Mouse (Mus musculus): ENCODE measurements around the gene Treml2. TPM values are rescaled to one million over a fixed set of nuclear protein-coding genes. Genes with fewer than 3 reads are reported as not detected.

The Treml2 gene
- polyA plus RNA-seq, 1 experiment: 56.4 TPM

DNA sequence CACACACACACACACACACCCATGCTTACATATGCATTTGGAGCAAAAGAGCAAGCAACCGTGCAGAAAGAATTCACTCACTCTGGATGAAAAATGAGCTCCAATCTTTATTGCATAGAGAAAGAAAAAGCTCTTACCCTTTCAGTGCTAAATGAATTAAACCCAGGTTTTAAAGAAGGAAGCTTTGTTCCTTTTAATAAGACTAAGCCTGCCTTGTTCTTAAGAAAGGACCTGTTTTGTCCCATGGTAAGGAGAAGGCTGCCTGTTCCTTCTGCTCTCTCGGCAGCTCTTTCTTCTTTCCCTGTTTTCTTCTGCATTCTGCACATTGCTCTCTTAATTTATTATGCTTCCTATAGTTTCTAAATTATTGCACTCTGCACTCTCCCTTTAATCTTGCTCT, 33.2 kb upstream of the Treml2 start:
- WGBS: 76% methylated on average over 2 of the region's 2 CpGs
- Histone ChIP-seq H3K4me3 (ENCODE audit: extremely low read depth, insufficient read depth, insufficient read length) (no peak overlapping the region), H3K27ac (ENCODE audit: insufficient read depth, low read length) (no peak overlapping the region), H3K27me3 (ENCODE audit: control insufficient read depth, insufficient read depth, low read length) (no peaks in the 10 kb centered on the region), H3K4me1 (ENCODE audit: control insufficient read depth, insufficient read depth, insufficient read length) (peaks cover 6% of the 10 kb centered on the region; the same call in 1 of the 2 replicates), H3K36me3 (ENCODE audit: control insufficient read depth, insufficient read depth, low read length) (no peaks in the 10 kb centered on the region)
- no peak for DNase-seq (ENCODE audit: low read depth in 1 of 2, low spot score in 2 of 2)
- no peak for TF ChIP-seq CTCF (IDR thresholded peaks at IDR 0.05; ENCODE audit: extremely low read depth, insufficient read depth, insufficient read length, insufficient replicate concordance)
- TF ChIP-seq POLR2A (IDR thresholded peaks at IDR 0.05; ENCODE audit: low read depth, low read length): no peak

DNA sequence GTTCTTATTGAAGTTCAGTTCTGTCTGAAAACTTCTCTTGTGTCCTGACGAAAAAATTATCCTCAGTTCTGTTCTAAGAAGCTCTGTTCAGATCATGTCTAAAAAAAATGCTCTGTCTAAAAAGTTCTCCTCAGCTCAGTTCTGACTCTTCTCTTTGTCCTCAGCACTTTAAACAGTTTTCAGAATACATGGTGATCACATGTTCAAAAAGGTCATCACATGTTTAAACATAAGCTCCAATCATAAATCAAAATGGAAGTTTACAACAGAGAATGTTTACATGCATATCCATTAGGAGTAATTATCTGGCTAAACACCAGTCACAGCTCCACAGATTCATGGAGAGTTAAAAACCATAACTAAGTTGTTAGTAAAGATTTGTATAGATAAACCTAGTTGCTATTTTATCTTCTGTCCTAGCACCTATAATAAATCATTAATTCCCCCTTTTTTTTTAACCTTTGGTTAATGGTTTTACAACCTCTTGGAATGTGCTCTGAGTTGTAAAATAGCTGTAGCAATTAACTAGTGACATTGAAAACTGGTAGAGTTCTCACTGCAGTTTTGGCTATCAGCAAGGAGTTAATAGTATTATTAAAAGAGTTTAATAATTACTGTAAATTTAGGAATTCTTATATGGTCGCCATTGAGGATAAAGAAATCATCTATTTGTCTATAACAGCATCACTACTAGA, 32.5 kb upstream of the Treml2 start:
- DNase-seq (ENCODE audit: low read depth in 1 of 2, low spot score in 2 of 2): no peak
- H3K4me3 ChIP-seq (ENCODE audit: extremely low read depth, insufficient read depth, insufficient read length): no peak overlapping the region
- no peaks in the 10 kb centered on the region for H3K27me3 ChIP-seq (ENCODE audit: control insufficient read depth, insufficient read depth, low read length)
- TF ChIP-seq CTCF (IDR thresholded peaks at IDR 0.05; ENCODE audit: extremely low read depth, insufficient read depth, insufficient read length, insufficient replicate concordance) (no peak), POLR2A (IDR thresholded peaks at IDR 0.05; ENCODE audit: low read depth, low read length) (no peak)
- no peaks in the 10 kb centered on the region for H3K36me3 ChIP-seq (ENCODE audit: control insufficient read depth, insufficient read depth, low read length)
- H3K27ac ChIP-seq (ENCODE audit: insufficient read depth, low read length): no peak overlapping the region
- WGBS: 71% methylated on average over 2 of the region's 2 CpGs
- peaks cover 6% of the 10 kb centered on the region; the same call in 1 of the 2 replicates for H3K4me1 ChIP-seq (ENCODE audit: control insufficient read depth, insufficient read depth, insufficient read length)

DNA sequence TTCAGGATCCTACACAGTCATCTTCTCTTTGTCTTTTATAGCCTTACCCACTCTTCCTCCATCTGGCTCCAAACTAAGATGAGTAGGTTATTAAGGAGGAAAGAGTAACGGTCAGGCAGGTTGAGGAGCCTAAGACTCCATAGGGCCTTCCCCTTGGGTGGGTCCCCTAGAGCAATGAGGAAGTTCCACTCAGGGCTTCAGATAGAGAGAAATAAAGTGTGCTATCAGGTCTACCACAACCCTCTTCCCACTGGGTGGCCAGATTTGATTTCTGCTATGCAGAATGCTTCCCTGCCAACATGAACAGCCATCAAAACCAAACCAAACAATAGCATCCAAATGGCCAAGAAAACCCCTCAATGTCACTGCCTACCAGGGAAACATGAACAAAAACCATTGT, 31.7 kb upstream of the Treml2 start:
- no peak for DNase-seq (ENCODE audit: low read depth in 1 of 2, low spot score in 2 of 2)
- Histone ChIP-seq H3K36me3 (ENCODE audit: control insufficient read depth, insufficient read depth, low read length) (no peaks in the 10 kb centered on the region), H3K4me3 (ENCODE audit: extremely low read depth, insufficient read depth, insufficient read length) (no peak overlapping the region), H3K27me3 (ENCODE audit: control insufficient read depth, insufficient read depth, low read length) (no peaks in the 10 kb centered on the region), H3K27ac (ENCODE audit: insufficient read depth, low read length) (no peak overlapping the region), H3K4me1 (ENCODE audit: control insufficient read depth, insufficient read depth, insufficient read length) (peaks cover 6% of the 10 kb centered on the region; the same call in 1 of the 2 replicates)
- TF ChIP-seq POLR2A (IDR thresholded peaks at IDR 0.05; ENCODE audit: low read depth, low read length) (no peak), CTCF (IDR thresholded peaks at IDR 0.05; ENCODE audit: extremely low read depth, insufficient read depth, insufficient read length, insufficient replicate concordance) (no peak)
- 42% methylated on average over 1 of the region's 1 CpGs for WGBS

DNA sequence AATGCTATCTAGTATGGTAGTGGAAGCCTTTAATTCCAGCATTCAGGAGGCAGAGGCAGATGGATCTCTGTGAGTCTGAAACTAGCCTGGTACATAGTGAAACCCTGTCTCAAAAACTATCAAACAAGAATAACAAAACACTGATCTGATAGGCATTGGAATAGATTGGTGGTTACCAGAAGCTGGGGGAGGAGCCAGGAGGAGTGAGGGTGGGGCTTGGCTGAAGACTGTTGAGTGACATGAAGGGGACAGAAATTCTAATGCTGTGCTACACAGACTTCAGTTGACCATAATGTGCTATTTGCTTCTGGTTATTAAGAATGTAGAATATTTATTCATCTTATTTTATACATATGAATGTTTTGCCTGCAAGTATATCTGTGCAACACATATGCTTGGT, 31.0 kb upstream of the Treml2 start:
- Histone ChIP-seq H3K27ac (ENCODE audit: insufficient read depth, low read length) (no peak overlapping the region), H3K4me1 (ENCODE audit: control insufficient read depth, insufficient read depth, insufficient read length) (peaks cover 6% of the 10 kb centered on the region; the same call in 1 of the 2 replicates), H3K27me3 (ENCODE audit: control insufficient read depth, insufficient read depth, low read length) (no peaks in the 10 kb centered on the region), H3K36me3 (ENCODE audit: control insufficient read depth, insufficient read depth, low read length) (no peaks in the 10 kb centered on the region), H3K4me3 (ENCODE audit: extremely low read depth, insufficient read depth, insufficient read length) (no peak overlapping the region)
- no peak for TF ChIP-seq CTCF (IDR thresholded peaks at IDR 0.05; ENCODE audit: extremely low read depth, insufficient read depth, insufficient read length, insufficient replicate concordance)
- TF ChIP-seq POLR2A (IDR thresholded peaks at IDR 0.05; ENCODE audit: low read depth, low read length): no peak
- DNase-seq (ENCODE audit: low read depth in 1 of 2, low spot score in 2 of 2): no peak

- Histone ChIP-seq H3K27me3 (ENCODE audit: control insufficient read depth, insufficient read depth, low read length) (no peaks in the 10 kb centered on the region), H3K4me1 (ENCODE audit: control insufficient read depth, insufficient read depth, insufficient read length) (no peaks in the 10 kb centered on the region; the same call in 1 of the 2 replicates), H3K36me3 (ENCODE audit: control insufficient read depth, insufficient read depth, low read length) (no peaks in the 10 kb centered on the region), H3K27ac (ENCODE audit: insufficient read depth, low read length) (no peak overlapping the region), H3K4me3 (ENCODE audit: extremely low read depth, insufficient read depth, insufficient read length) (no peak overlapping the region)
- no peak for DNase-seq (ENCODE audit: low read depth in 1 of 2, low spot score in 2 of 2)
- 71% methylated on average over 4 of the region's 4 CpGs for WGBS
- no peak for TF ChIP-seq CTCF (IDR thresholded peaks at IDR 0.05; ENCODE audit: extremely low read depth, insufficient read depth, insufficient read length, insufficient replicate concordance)
- TF ChIP-seq POLR2A (IDR thresholded peaks at IDR 0.05; ENCODE audit: low read depth, low read length): no peak
Measured at GRCm38 (mm10) chr17:48269833-48270232, 29.5 kb upstream of the Treml2 start.

DNA sequence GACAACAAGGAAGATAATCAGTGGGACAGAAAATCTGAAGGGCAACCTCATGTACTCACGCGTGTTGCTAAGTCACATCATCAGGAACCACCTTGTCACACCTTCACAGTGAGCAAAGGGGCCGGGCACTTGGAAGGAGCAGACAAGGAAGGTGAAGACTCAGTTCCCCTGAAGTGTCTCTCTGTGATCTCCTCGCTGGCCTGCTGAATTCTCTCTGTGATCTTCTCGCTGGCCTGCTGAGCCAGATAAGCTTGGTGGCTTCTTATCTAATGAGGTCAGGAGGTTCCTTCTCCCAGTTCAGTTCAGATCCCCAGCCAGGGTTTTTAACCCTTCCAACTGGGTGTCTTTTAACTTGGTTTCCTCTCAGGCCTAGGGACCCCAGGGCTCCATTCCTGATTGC, 27.1 kb upstream of the Treml2 start:
- H3K27me3 ChIP-seq (ENCODE audit: control insufficient read depth, insufficient read depth, low read length): no peaks in the 10 kb centered on the region
- H3K36me3 ChIP-seq (ENCODE audit: control insufficient read depth, insufficient read depth, low read length): no peaks in the 10 kb centered on the region
- no peak for DNase-seq (ENCODE audit: low read depth in 1 of 2, low spot score in 2 of 2)
- H3K27ac ChIP-seq (ENCODE audit: insufficient read depth, low read length): no peak overlapping the region; the same call in 1 of the 2 replicates
- TF ChIP-seq POLR2A (IDR thresholded peaks at IDR 0.05; ENCODE audit: low read depth, low read length) (no peak), CTCF (IDR thresholded peaks at IDR 0.05; ENCODE audit: extremely low read depth, insufficient read depth, insufficient read length, insufficient replicate concordance) (no peak)
- no peaks in the 10 kb centered on the region; the same call in 1 of the 2 replicates for H3K4me1 ChIP-seq (ENCODE audit: control insufficient read depth, insufficient read depth, insufficient read length)
- H3K4me3 ChIP-seq (ENCODE audit: extremely low read depth, insufficient read depth, insufficient read length): no peak overlapping the region
- 72% methylated on average over 5 of the region's 5 CpGs for WGBS

DNA sequence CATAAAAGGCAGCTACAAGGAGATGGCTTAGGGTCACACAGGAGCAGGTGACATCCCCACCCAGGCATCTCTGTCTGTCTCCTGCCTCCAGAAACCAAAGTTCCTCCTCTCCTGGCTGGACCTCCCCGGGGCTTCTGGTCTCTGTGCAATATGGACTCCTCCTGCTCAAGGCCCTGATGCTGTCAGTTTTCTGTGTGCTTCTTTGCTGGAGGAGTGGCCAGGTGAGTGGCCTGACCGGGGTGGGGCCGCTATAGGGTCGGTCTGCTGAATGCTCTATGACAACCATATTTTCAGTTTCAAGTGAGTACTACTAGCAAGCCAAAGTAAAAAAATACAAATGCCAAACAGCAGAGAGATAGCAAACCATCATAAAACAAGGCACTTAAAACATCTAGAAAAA, 26.7 kb upstream of the Treml2 start:
- 89% methylated on average over 4 of the region's 4 CpGs for WGBS
- no peak overlapping the region for H3K4me3 ChIP-seq (ENCODE audit: extremely low read depth, insufficient read depth, insufficient read length)
- no peak for DNase-seq (ENCODE audit: low read depth in 1 of 2, low spot score in 2 of 2)
- no peaks in the 10 kb centered on the region; the same call in 1 of the 2 replicates for H3K4me1 ChIP-seq (ENCODE audit: control insufficient read depth, insufficient read depth, insufficient read length)
- no peak overlapping the region for H3K27ac ChIP-seq (ENCODE audit: insufficient read depth, low read length)
- H3K36me3 ChIP-seq (ENCODE audit: control insufficient read depth, insufficient read depth, low read length): no peaks in the 10 kb centered on the region
- no peak for TF ChIP-seq POLR2A (IDR thresholded peaks at IDR 0.05; ENCODE audit: low read depth, low read length)
- no peak for TF ChIP-seq CTCF (IDR thresholded peaks at IDR 0.05; ENCODE audit: extremely low read depth, insufficient read depth, insufficient read length, insufficient replicate concordance)
- no peaks in the 10 kb centered on the region for H3K27me3 ChIP-seq (ENCODE audit: control insufficient read depth, insufficient read depth, low read length)

Data from spleen, adult 2 months (tissue).